Mouse (Mus musculus) testis, adult 2 months (tissue): ENCODE results near the gene Med21. TPM values are rescaled to one million over a fixed set of nuclear protein-coding genes. Genes with fewer than 3 reads are reported as not detected.
A peak's percentile ranks its signal among the peaks of the same experiment; 100 is the strongest.

Experiments
- H3K27ac ChIP-seq: fragments of 200-500 bp; 2 replicates; pipeline ENCODE4 v1.5.1; 2012; ENCODE audit warnings: low read depth, low read length; ENCODE audit not compliant: control insufficient read depth, insufficient read depth
- H3K27me3 ChIP-seq: fragments of 200-500 bp; 2 replicates; pipeline ENCODE4 v1.6.1; 2012; ENCODE audit warnings: mild to moderate bottlenecking, low read length, moderate library complexity; ENCODE audit not compliant: control insufficient read depth, insufficient read depth
- H3K36me3 ChIP-seq: fragments of 200-500 bp; 2 replicates; pipeline ENCODE4 v1.6.1; 2012; ENCODE audit warnings: mild to moderate bottlenecking, low read length; ENCODE audit not compliant: control insufficient read depth, insufficient read depth
- H3K4me1 ChIP-seq: fragments of 200-500 bp; 2 replicates; pipeline ENCODE4 v1.6.1; 2012; ENCODE audit warnings: low read length; ENCODE audit not compliant: control insufficient read depth, insufficient read depth
- H3K4me3 ChIP-seq: fragments of 200-500 bp; 2 replicates; pipeline ENCODE4 v1.5.1; 2012; ENCODE audit warnings: low read depth, mild to moderate bottlenecking, low read length, moderate library complexity, mixed read lengths; ENCODE audit not compliant: control insufficient read depth
- CTCF ChIP-seq: fragments of 200-500 bp; IDR thresholded peaks from 2 replicates; pipeline ENCODE4 v1.5.1; 2012; ENCODE audit warnings: low read depth, mild to moderate bottlenecking, inconsistent platforms, low read length, moderate library complexity; ENCODE audit not compliant: control insufficient read depth, insufficient read depth, insufficient replicate concordance
- POLR2A ChIP-seq: fragments of 200-500 bp; IDR thresholded peaks from 2 replicates; pipeline ENCODE4 v1.6.1; 2012; ENCODE audit warnings: low read depth, mild to moderate bottlenecking, inconsistent platforms, low read length, moderate library complexity; ENCODE audit not compliant: control insufficient read depth
- polyA plus RNA-seq: library from polyadenylated mRNA; depleted of rRNA; stranded (reverse); fragments of >200 nt; gene quantifications from 2 replicates; pipeline ENCODE4 v1.2.3, GENCODE M21; 2012; rRNA removed

The Med21 gene
- polyA plus RNA-seq: 50.0 and 58.3 TPM in 2 replicates

DNA sequence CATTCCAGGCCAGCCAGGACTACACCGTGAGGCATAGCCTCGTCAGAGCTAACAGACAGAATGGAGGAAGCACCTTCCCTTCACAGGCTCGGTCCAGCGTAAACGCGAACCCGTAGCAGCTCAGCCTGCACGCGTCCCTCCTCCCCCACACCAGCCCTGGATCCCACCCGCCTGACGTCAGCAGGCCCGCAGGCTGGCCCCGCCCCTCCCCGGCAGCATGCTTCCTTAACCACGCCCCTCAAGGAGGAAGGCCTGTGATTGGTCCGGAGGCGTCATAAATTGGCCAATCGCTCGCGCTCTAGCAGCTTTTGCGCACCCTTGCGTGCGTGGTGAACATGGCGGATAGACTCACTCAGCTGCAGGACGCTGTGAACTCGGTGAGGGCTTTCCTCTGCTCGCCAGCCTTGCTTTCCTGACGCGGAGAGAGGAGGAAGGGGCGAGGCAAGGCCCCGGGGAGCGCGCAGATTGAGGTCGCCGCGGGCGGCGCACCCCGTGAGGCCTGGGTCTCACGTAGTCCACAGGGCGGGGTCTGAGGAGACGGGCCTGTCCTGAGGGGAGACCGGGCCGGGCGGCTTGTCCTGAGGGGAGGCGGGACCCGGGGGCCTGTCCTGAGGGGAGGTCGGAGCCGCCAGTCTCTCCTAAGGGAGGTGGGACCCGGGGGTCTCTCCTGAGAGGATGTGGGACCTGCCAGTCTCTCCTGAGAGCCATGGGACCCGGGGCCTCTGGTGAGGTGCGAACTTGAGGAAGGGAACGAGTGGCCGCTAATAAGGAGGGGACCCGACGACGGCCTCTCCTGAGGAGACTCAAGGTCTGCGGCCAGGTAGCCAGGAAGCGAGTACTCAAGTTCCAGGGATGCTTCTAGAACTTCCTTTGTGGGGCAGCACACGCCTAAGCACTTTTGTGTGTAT lies at the start of gene Med21, which contains the start of gene Tm7sf3:
Gene Med21, plus strand, starts transcription at position 272 of the 908 bp plus-strand sequence.
Gene Tm7sf3, minus strand, starts transcription at position 549 of the 908 bp plus-strand sequence.
- Histone ChIP-seq H3K4me3 (peak within 1 kb of the TSS; percentile 87), H3K36me3 (no peaks in the 10 kb centered on the region), H3K4me1 (peaks cover 6% of the 10 kb centered on the region; the same call in 1 of the 2 replicates), H3K27me3 (no peaks in the 10 kb centered on the region), H3K27ac (peak within 1 kb of the TSS; percentile 83)
- TF ChIP-seq POLR2A (peak; percentile 100), CTCF (no peak; the same call in 1 of the 2 replicates)

DNA sequence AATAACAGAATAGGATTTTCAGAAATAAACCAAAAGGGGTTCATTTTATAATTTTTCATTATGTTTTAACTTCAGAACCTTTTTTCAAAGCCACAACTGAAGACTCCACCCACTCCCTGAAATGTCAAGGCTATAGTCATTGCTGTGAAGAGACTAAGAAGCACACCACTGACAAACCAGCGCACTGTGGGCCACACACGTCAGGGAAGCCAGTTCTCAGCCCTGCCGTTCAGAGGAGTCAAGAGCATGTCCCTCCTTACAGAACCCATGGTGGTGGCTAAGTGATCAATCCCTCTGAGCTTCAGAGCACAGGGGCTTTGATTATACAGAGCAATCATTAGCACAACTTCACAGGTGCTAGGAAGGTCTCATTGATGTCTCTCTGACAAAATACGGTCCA lies 39.7 kb upstream of the Med21 start:
- Histone ChIP-seq H3K27ac (no peak overlapping the region), H3K36me3 (peaks cover 1% of the 10 kb centered on the region), H3K4me3 (no peak overlapping the region), H3K27me3 (no peaks in the 10 kb centered on the region), H3K4me1 (no peaks in the 10 kb centered on the region)
- no peak for TF ChIP-seq CTCF
- TF ChIP-seq POLR2A: no peak

GRCm38 (mm10) chr6:146603651-146604050 lies 38.7 kb upstream of the Med21 start:
- Histone ChIP-seq H3K4me3 (no peak overlapping the region), H3K27me3 (no peaks in the 10 kb centered on the region), H3K4me1 (no peaks in the 10 kb centered on the region), H3K36me3 (peaks cover 1% of the 10 kb centered on the region), H3K27ac (no peak overlapping the region)
- no peak for TF ChIP-seq CTCF
- TF ChIP-seq POLR2A: no peak

DNA sequence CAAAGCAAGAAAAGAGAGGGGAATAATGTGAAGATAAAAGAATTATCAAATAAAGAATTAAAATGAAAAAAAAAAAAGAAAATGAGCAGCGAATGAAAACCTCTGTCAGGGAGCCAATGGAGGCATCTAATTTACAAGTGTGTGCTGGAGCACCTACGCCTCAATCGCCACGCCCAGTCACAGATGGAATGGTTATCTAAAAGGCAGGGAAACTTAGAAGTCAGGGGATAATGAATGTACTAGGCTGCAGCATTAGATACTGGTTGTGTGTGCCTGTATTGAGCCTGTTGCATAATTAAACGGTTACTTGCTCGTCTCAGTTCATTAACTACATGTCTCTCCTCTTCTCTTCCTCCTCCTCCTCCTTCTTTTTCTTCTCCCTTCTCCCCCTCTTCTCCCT lies 31.0 kb upstream of the Med21 start:
- Histone ChIP-seq H3K36me3 (no peaks in the 10 kb centered on the region), H3K4me3 (no peak overlapping the region), H3K4me1 (peaks cover 4% of the 10 kb centered on the region), H3K27ac (no peak overlapping the region), H3K27me3 (no peaks in the 10 kb centered on the region)
- TF ChIP-seq CTCF (no peak), POLR2A (no peak)

- H3K27me3 ChIP-seq: no peaks in the 10 kb centered on the region
- no peak for TF ChIP-seq CTCF
- TF ChIP-seq POLR2A: no peak
- H3K27ac ChIP-seq: no peak overlapping the region
- no peak overlapping the region for H3K4me3 ChIP-seq
- no peaks in the 10 kb centered on the region for H3K36me3 ChIP-seq
- peaks cover 4% of the 10 kb centered on the region for H3K4me1 ChIP-seq
Observed at GRCm38 (mm10) chr6:146611897-146612296, 30.4 kb upstream of the Med21 start.

DNA sequence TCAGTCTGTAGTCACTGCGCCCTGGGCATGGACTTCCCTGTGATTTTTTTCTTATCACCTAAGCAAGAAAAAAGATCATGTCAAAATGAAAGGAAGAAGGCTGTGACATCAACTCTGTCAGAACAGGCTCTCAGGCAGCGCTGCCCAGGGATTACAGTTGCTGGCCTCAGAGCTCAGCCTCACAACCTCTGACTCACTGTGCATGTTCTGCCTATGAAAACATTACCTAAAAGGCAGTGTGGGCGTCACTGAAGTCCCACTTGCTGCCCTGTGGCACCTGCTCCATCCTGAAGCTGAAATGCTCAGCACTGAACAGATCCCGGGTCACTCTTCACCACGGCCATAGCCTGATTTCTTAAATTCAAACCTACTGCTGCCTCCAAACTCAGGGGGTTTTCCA lies 29.6 kb upstream of the Med21 start:
- H3K4me1 ChIP-seq: peaks cover 4% of the 10 kb centered on the region
- no peaks in the 10 kb centered on the region for H3K36me3 ChIP-seq
- H3K4me3 ChIP-seq: no peak overlapping the region
- H3K27ac ChIP-seq: no peak overlapping the region
- no peak for TF ChIP-seq CTCF
- TF ChIP-seq POLR2A: no peak
- H3K27me3 ChIP-seq: no peaks in the 10 kb centered on the region

DNA sequence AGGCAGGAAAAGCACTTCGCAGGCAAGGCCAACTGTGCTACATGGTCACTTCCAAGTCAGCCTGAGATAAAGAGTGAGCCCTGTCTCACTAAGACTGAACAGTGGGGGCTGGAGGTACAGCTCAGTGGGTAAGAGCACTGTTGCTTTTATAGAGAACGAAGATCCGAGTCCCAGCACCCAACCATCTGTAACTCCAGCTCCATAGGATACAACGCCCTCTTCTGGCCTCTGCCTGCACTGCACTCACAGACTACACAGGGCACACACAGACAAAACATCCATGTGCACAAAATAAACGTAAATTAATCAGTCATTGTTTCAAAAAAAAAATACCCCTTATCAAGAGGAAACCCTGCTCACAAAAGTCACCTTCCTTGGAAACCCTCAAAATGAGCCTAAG lies 28.4 kb upstream of the Med21 start:
- Histone ChIP-seq H3K36me3 (no peaks in the 10 kb centered on the region), H3K4me3 (no peak overlapping the region), H3K27me3 (no peaks in the 10 kb centered on the region), H3K27ac (no peak overlapping the region), H3K4me1 (peaks cover 4% of the 10 kb centered on the region)
- TF ChIP-seq CTCF: peak; percentile 25; the same call in 1 of the 2 replicates
- no peak for TF ChIP-seq POLR2A
